ENCODE assay signal across 24 mouse cellular contexts in genomic region chr5:110949791-110950190, GRCm38 (mm10).
DNase-seq lines count a peak whose midpoint lies in the region; ATAC-seq and TF ChIP-seq lines count a peak whose summit lies in the region.
"Had no signal": no experiment of that assay in that cellular context is flagged by ENCODE, and none has a peak within 500 bp of the region (broad histone marks: within the 10 kb centered on the region; RNA-seq: fewer than 3 reads in every experiment).

No protein-coding gene starts in this region.

- in situ Hi-C loops in Patski (cut with MboI; ENCODE audit: low pct_unique_long_range_greater_than_20kb) = no loop called here

- no peaks in the 10 kb centered on the region for H3K36me3 ChIP-seq in heart, embryonic 12.5 days
- no peaks in the 10 kb centered on the region for H3K36me3 ChIP-seq in forebrain, postnatal 0 days (ENCODE audit: insufficient read depth)
- 0 out of 2 replicates have a peak, but pooled peaks cover 4% of the 10 kb centered on the region for H3K36me3 ChIP-seq in limb, embryonic 10.5 days
- H3K36me3 ChIP-seq: heart, embryonic 13.5 days; neural tube, embryonic 13.5 days had no signal

- CTCF ChIA-PET in Patski (lab: Charles Lee) = interaction anchor here (1.0 to 1.7 kb wide), 3 partner anchors 9 to 24 kb away, joined by 3 to 5 read pairs (median 4); no protein-coding TSS in a partner anchor

- peak; percentile 14 to 18 for DNase-seq in heart, postnatal 10 days
- peak; percentile 40 for DNase-seq in lung, postnatal 10 days
- DNase-seq in lung, postnatal 14 days = no peak
- no peak for DNase-seq in Patski (ENCODE audit: low read depth, low spot score)
- DNase-seq in forebrain, postnatal 0 days = peak; percentile 75
- no peak for DNase-seq in limb, embryonic 10.5 days (ENCODE audit: low spot score)
- DNase-seq: adrenal gland, adult 2 months; cerebellum, adult 11 months; cerebellum, postnatal 36 days; heart, postnatal 36 days; kidney, adult 8-10 months; kidney, postnatal 36 days; layer of hippocampus, adult 9-11 months; right cerebral cortex, adult 18-20 months; thymus, postnatal 25 days had no signal

- H3K4me1 ChIP-seq in heart, embryonic 12.5 days (replicated peaks) = peaks cover 18% of the 10 kb centered on the region
- no peaks in the 10 kb centered on the region for H3K4me1 ChIP-seq in forebrain, postnatal 0 days (ENCODE audit: insufficient read depth)
- peaks cover 5% of the 10 kb centered on the region for H3K4me1 ChIP-seq in limb, embryonic 10.5 days
- H3K4me1 ChIP-seq: limb, embryonic 12.5 days had no signal

- no peaks in the 10 kb centered on the region for H3K9me3 ChIP-seq in heart, embryonic 12.5 days (replicated peaks)
- H3K9me3 ChIP-seq in forebrain, postnatal 0 days (ENCODE audit: low read length) = no peaks in the 10 kb centered on the region
- no peaks in the 10 kb centered on the region for H3K9me3 ChIP-seq in limb, embryonic 10.5 days (replicated peaks)
- H3K9me3 ChIP-seq: heart, embryonic 13.5 days; limb, embryonic 12.5 days; midbrain, embryonic 13.5 days; neural tube, embryonic 13.5 days had no signal

- peak; percentile 1 for TF ChIP-seq CTCF in Patski (IDR thresholded peaks at IDR 0.05)
- no peak for TF ChIP-seq CTCF in forebrain, postnatal 0 days (IDR thresholded peaks at IDR 0.05; ENCODE audit: low read depth)

- H3K27me3 ChIP-seq in heart, embryonic 12.5 days (replicated peaks) = peaks cover 20% of the 10 kb centered on the region
- no peaks in the 10 kb centered on the region for H3K27me3 ChIP-seq in Patski
- no peaks in the 10 kb centered on the region for H3K27me3 ChIP-seq in forebrain, postnatal 0 days (ENCODE audit: insufficient read depth, low read length)
- H3K27me3 ChIP-seq in limb, embryonic 10.5 days (ENCODE audit: low read depth, poor library complexity, severe bottlenecking) = no peaks in the 10 kb centered on the region
- H3K27me3 ChIP-seq: limb, embryonic 12.5 days; midbrain, embryonic 13.5 days; neural tube, embryonic 13.5 days had no signal

- no peak overlapping the region for H3K9ac ChIP-seq in heart, embryonic 12.5 days
- no peak overlapping the region for H3K9ac ChIP-seq in forebrain, postnatal 0 days
- H3K9ac ChIP-seq: heart, embryonic 13.5 days; hindbrain, embryonic 14.5 days; limb, embryonic 12.5 days; liver, embryonic 14.5 days; midbrain, embryonic 13.5 days; neural tube, embryonic 13.5 days had no signal

- intact Hi-C loops in heart, postnatal 10 days (cut with DNase I) = no loop called here

- no peak for ATAC-seq in heart, embryonic 12.5 days (ENCODE audit: insufficient number of reproducible peaks, low FRiP score)
- ATAC-seq in Patski = no peak
- ATAC-seq in forebrain, postnatal 0 days = peak; percentile 84
- no peak for ATAC-seq in activated CD4-positive, CD25-positive, alpha-beta regulatory T cell, adult 4 months

- POLR2A ChIA-PET in Patski (lab: Charles Lee) = interaction anchor here (0.6 kb wide), 1 partner anchor 24 kb away, joined by 3 read pairs; no protein-coding TSS in a partner anchor

- H3K4me2 ChIP-seq in heart, embryonic 12.5 days = no peak overlapping the region
- no peak overlapping the region for H3K4me2 ChIP-seq in forebrain, postnatal 0 days (ENCODE audit: low read depth)
- H3K4me2 ChIP-seq: heart, embryonic 13.5 days; hindbrain, embryonic 14.5 days; limb, embryonic 12.5 days; midbrain, embryonic 13.5 days; neural tube, embryonic 13.5 days had no signal

- H3K4me3 ChIP-seq in heart, embryonic 12.5 days = no peak overlapping the region
- no peak overlapping the region for H3K4me3 ChIP-seq in forebrain, postnatal 0 days (ENCODE audit: low read depth, low read length)
- H3K4me3 ChIP-seq in limb, embryonic 10.5 days = no peak overlapping the region
- H3K4me3 ChIP-seq: heart, embryonic 13.5 days; left cerebral cortex, adult 2 months; limb, embryonic 12.5 days; midbrain, embryonic 13.5 days; neural tube, embryonic 13.5 days had no signal

- no peak overlapping the region for H3K27ac ChIP-seq in heart, embryonic 12.5 days (ENCODE audit: poor library complexity, severe bottlenecking)
- H3K27ac ChIP-seq in forebrain, postnatal 0 days (ENCODE audit: low read depth, low read length) = peak overlapping the region; percentile 40; the same call in 1 of the 2 replicates
- no peak overlapping the region for H3K27ac ChIP-seq in limb, embryonic 10.5 days
- H3K27ac ChIP-seq: heart, embryonic 13.5 days; left cerebral cortex, adult 2 months; limb, embryonic 12.5 days; liver, embryonic 14.5 days; neural tube, embryonic 13.5 days had no signal

- WGBS in heart, embryonic 12.5 days = 43% methylated on average over 3 of the region's 3 CpGs
- 26% methylated on average over 3 of the region's 3 CpGs for WGBS in forebrain, postnatal 0 days
- 54% methylated on average over 3 of the region's 3 CpGs for WGBS in limb, embryonic 10.5 days

Comparison
In these comparisons a context has a peak if more than half of its experiments do, and no peak if none do; other contexts are left out.
1. DNase-seq: peak in heart, postnatal 10 days (2 of 2), lung, postnatal 10 days (single experiment) and forebrain, postnatal 0 days (single experiment); none in lung, postnatal 14 days (single experiment), Patski (single experiment) and limb, embryonic 10.5 days (single experiment).